Mouse (Mus musculus) limb, embryonic 10.5 days (tissue): ENCODE measurements at regions not wholly inside any gene's neighbourhood (a gene's known extent, or its start where the extent isn't known, plus 50 kb on each side); places are given as distances from the start of the nearest gene placed in this dataset. TPM values are rescaled to one million over a fixed set of nuclear protein-coding genes. Genes with fewer than 3 reads are reported as not detected.

Source experiments
- DNase-seq: peaks from one replicate; pipeline ENCODE4 v3.0.0-alpha.2; 2017; ENCODE audit warnings: low spot score
- H3K27ac ChIP-seq: fragments of 300-500 bp; sonication (generic); 2 replicates; pipeline ENCODE4 v1.5.1; 2016; ENCODE audit warnings: mild to moderate bottlenecking
- H3K27me3 ChIP-seq: fragments of 300-500 bp; sonication (generic); 2 replicates; pipeline ENCODE4 v1.6.1; 2016; ENCODE audit warnings: low read depth, mild to moderate bottlenecking; ENCODE audit not compliant: poor library complexity, severe bottlenecking
- H3K36me3 ChIP-seq: fragments of 300-500 bp; sonication (generic); 2 replicates; pipeline ENCODE4 v1.6.1; 2016; ENCODE audit warnings: mild to moderate bottlenecking, moderate library complexity
- H3K4me1 ChIP-seq: fragments of 300-500 bp; sonication (generic); 2 replicates; pipeline ENCODE4 v1.6.1; 2016
- H3K4me3 ChIP-seq: fragments of 300-500 bp; sonication (generic); 2 replicates; pipeline ENCODE4 v1.5.1; 2016; ENCODE audit warnings: mild to moderate bottlenecking, moderate library complexity
- H3K9me3 ChIP-seq: fragments of 300-500 bp; sonication (generic); replicated peaks from 2 replicates; pipeline ENCODE4 v1.6.1; 2016; ENCODE audit warnings: mild to moderate bottlenecking
- WGBS: fragments of 180-500 bp; shearing (Covaris S2); methylation state at CpG from one replicate; pipeline ENCODE4 v1.1.7; 2016; 5-methylcytosine and 5-hydroxymethylcytosine counted together
- microRNA-seq: library from miRNA; unstranded; fragments of <30 nt; microRNA quantifications from one replicate; pipeline ENCODE4, GENCODE M21; 2017

- Histone ChIP-seq H3K27me3 (no peaks in the 10 kb centered on the region), H3K4me1 (peaks cover 30% of the 10 kb centered on the region), H3K27ac (no peak overlapping the region), H3K9me3 (no peaks in the 10 kb centered on the region), H3K36me3 (no peaks in the 10 kb centered on the region), H3K4me3 (no peak overlapping the region)
- DNase-seq, result peak; percentile 79
- 21% methylated on average over 7 of the region's 7 CpGs for WGBS
Observed at GRCm38 (mm10) chr8:107881851-107882250, 60.6 kb upstream of the Zfhx3 start.

GRCm38 (mm10) chr8:107885547-107885946, 56.9 kb upstream of the Zfhx3 start:
- peak; percentile 33 for DNase-seq
- Histone ChIP-seq H3K9me3 (no peaks in the 10 kb centered on the region), H3K4me3 (no peak overlapping the region), H3K27ac (peak overlapping the region; percentile 80), H3K36me3 (no peaks in the 10 kb centered on the region), H3K27me3 (no peaks in the 10 kb centered on the region), H3K4me1 (peaks cover 39% of the 10 kb centered on the region)
- 34% methylated on average over 7 of the region's 7 CpGs for WGBS

DNA sequence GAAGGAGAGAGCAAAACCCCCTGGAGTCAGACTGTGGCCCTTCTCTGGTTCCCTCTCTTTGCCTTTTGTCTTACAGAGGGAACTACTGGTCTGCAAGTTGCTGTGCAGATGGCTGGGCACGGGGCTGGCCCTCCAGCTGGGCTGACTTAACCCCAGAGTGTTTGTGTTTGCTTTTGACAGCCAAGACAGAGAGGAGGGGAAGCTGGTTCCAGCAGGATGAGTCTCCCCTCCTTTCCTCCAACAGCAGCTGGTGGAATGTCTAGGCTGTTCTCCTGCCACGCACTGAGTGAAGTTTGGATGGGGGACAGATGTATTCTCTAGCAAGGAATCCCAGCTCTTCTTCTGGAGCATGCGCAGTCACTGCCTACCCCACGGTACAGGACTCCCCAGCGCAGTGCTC, 56.5 kb upstream of the Zfhx3 start:
- WGBS, result 69% methylated on average over 5 of the region's 5 CpGs
- peak overlapping the region; percentile 80 for H3K27ac ChIP-seq
- H3K4me1 ChIP-seq, result peaks cover 43% of the 10 kb centered on the region
- no peaks in the 10 kb centered on the region for H3K27me3 ChIP-seq
- H3K36me3 ChIP-seq, result no peaks in the 10 kb centered on the region
- no peak overlapping the region for H3K4me3 ChIP-seq
- peak; percentile 59 for DNase-seq
- no peaks in the 10 kb centered on the region for H3K9me3 ChIP-seq

DNA sequence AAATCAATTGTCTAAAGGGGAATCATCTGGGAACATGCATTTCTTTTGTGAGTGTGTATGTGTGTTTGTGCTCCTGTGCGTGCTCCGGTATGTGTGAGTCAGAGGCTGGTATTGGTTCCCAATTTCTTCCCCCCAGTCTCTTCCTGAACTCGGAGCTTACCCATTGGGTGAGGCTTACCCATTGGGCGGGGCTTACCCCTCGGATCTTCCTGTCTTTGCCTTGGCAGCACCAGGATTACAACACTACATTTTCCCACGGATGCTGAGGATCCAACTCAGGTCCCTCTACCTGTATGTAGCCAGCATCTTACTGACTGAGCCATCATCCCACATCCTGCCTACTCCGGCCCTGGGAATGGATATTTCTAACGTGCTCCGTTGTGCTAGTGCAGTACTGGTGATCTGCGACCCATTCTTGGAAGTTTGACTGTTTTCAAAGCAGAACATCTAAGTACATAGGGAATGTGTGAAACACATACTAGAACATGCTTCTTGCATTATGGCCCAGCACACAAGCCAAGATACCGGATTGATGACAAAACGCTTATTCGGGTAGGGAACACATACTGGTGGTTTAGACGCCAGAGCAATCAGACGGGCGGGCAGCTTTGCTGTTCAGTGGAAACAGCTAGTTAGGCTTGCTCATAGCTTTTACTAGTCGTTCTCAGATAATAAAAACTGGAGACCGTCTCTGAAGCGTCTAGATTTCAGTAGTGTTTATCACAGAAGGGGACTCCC, 55.8 kb upstream of the Zfhx3 start:
- WGBS, result 81% methylated on average over 19 of the region's 19 CpGs
- Histone ChIP-seq H3K9me3 (no peaks in the 10 kb centered on the region), H3K4me1 (peaks cover 45% of the 10 kb centered on the region), H3K36me3 (no peaks in the 10 kb centered on the region), H3K4me3 (no peak overlapping the region), H3K27ac (peak overlapping the region; percentile 80), H3K27me3 (no peaks in the 10 kb centered on the region)
- DNase-seq, result peak; percentile 31

DNA sequence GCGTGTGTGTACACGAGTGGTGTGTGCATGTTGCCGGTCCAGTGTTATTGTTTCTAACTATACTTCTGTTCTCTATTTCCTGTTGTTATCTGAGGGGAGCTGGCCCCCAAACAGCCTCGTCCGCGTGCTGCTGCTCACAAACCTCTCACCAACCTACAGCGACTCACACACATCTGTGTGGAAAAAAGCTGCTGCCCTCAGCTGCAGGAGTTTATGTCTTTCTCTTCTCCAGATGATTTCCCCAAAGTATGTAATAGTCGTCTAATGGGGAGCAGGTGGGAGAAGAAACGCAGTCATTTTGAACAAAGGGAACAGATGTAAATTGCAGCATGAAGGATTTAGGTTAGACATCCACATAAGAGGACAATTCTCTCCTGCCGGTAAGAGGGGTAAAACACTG, 55.1 kb upstream of the Zfhx3 start:
- Histone ChIP-seq H3K27me3 (no peaks in the 10 kb centered on the region), H3K4me3 (no peak overlapping the region), H3K4me1 (peaks cover 44% of the 10 kb centered on the region), H3K27ac (peak overlapping the region; percentile 80), H3K36me3 (no peaks in the 10 kb centered on the region), H3K9me3 (no peaks in the 10 kb centered on the region)
- DNase-seq, result peak; percentile 62
- 34% methylated on average over 10 of the region's 10 CpGs for WGBS

GRCm38 (mm10) chr8:107890922-107891321, 51.5 kb upstream of the Zfhx3 start:
- no peak overlapping the region for H3K4me3 ChIP-seq
- no peaks in the 10 kb centered on the region for H3K27me3 ChIP-seq
- peak overlapping the region; percentile 69 for H3K27ac ChIP-seq
- no peaks in the 10 kb centered on the region for H3K36me3 ChIP-seq
- 80% methylated on average over 5 of the region's 5 CpGs for WGBS
- peaks cover 36% of the 10 kb centered on the region for H3K4me1 ChIP-seq
- H3K9me3 ChIP-seq, result no peaks in the 10 kb centered on the region
- peak; percentile 42 for DNase-seq

Small RNA genes in the stretch of these regions (microRNA-seq; reads per million reads assigned to microRNA genes)
- gene Gm22825 (not detected), gene Gm23646 (not detected)
